Mouse (Mus musculus): ENCODE results near the gene Hdx.

- no peak for TF ChIP-seq MYOD1 (IDR thresholded peaks at IDR 0.05; ENCODE audit: control insufficient read depth in 1 of 3, insufficient read length in 2 of 3, low read depth in 2 of 3)
- no peak for TF ChIP-seq MAX (IDR thresholded peaks at IDR 0.05; ENCODE audit: low read depth)
- no peak for TF ChIP-seq TCF12 (IDR thresholded peaks at IDR 0.05; ENCODE audit: insufficient read depth, poor library complexity, severe bottlenecking)
- TF ChIP-seq SRF (IDR thresholded peaks at IDR 0.05; ENCODE audit: control insufficient read depth, insufficient read length, low read depth), result no peak
Observed at GRCm38 (mm10) chrX:111696356-111697282, at the start of gene Hdx.

Data from myocyte (in vitro differentiated cells).